Mouse (Mus musculus) C2C12 (cell line): ENCODE results near the gene Tmem53.

Experiments used
- CTCF ChIP-seq: IDR thresholded peaks from one replicate; pipeline ENCODE4 v1.5.1; 2011; ENCODE audit not compliant: control insufficient read depth, insufficient read depth, insufficient read length
- MAX ChIP-seq: IDR thresholded peaks from one replicate; pipeline ENCODE4 v1.6.1; 2011; ENCODE audit warnings: mild to moderate bottlenecking, control low read depth
- USF1 ChIP-seq: IDR thresholded peaks from one replicate; pipeline ENCODE4 v1.6.1; 2011; ENCODE audit warnings: low read depth, mild to moderate bottlenecking, control low read depth, moderate library complexity

DNA sequence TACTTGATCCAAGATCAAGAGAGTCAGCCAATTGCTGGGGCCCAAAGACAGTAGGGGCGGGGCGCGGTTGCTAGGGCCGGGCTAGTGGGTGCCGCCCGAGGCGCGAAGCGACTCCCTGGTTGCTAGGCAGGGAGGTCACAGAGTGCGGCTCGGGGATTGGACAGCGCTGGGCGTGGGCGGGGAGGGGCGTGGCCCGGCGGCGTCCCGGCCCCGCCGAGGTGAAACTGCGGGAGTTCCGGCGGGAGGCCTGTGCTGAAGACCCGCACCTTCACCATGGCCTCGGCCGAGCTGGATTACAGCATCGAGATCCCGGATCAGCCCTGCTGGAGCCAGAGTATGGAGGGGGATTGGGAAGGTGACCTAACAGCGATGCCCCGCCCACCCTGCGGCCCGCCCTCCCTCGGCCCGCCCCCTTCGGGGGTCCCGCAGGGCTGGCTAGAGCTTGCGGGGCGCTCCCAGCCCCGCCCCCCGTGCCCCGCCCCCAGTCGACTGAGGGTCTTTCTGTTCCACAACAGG is at the start of gene Tmem53, which contains the start of gene Armh1:
- TF ChIP-seq CTCF (no peak), USF1 (no peak), MAX (no peak)
